ENCODE assay signal across 10 mouse cellular contexts in the genomic region with DNA sequence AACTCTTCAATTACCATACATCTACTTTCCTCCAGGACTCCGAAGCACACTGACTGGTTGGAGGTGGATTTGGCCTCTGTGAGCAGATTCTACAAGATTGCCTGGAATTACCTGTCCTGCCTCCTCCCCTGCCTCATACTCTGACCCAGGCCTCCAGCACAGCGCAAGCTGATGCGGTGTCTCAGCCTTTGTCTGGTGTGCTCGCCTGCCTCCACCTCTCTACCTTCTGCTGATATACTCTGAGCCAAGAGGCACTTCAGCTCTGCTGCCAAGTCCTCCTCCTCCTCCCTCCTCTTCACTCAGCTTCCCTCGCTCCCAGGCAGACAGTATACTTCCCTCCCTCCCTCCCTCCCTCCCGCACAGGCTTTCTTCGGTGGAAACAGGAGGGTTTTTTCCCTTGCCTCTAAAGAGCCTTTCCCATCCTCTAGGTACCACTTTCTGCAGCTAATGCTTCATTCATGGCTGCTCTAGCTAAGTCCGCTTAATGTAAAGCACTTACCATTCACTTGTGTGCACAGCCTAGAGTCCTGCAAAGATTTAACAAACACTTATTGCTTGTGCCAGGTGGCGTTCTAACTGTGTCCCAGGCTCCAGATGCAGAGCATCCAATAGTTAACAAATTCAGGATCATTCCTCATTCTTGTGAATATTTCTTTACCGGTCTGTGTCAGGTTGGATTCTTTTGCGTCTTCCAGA.
DNase-seq lines count a peak whose midpoint lies in the region; ATAC-seq lines count a peak whose summit lies in the region.
"Had no signal": no experiment of that assay in that cellular context is flagged by ENCODE, and none has a peak within 500 bp of the region (broad histone marks: within the 10 kb centered on the region; RNA-seq: fewer than 3 reads in every experiment).

No protein-coding gene starts in this region.

- H3K4me3 ChIP-seq in heart, embryonic 12.5 days, result no peak overlapping the region
- H3K4me3 ChIP-seq in forebrain, embryonic 16.5 days (replicated peaks; ENCODE audit: low read length), result no peak overlapping the region

- no peak overlapping the region for H3K9ac ChIP-seq in heart, embryonic 12.5 days
- no peak overlapping the region for H3K9ac ChIP-seq in forebrain, embryonic 16.5 days (replicated peaks; ENCODE audit: low read depth, low read length)

- H3K27ac ChIP-seq in heart, embryonic 12.5 days (ENCODE audit: poor library complexity, severe bottlenecking), result no peak overlapping the region
- H3K27ac ChIP-seq in forebrain, embryonic 16.5 days (ENCODE audit: low read length), result peak overlapping the region; percentile 55

- whole genome bisulfite sequencing in heart, embryonic 12.5 days, result 61% methylated on average over 11 of the region's 11 CpGs
- WGBS in forebrain, embryonic 16.5 days, result 37% methylated on average over 11 of the region's 11 CpGs

- no peak for DNase-seq in heart, adult 8-10 months (ENCODE audit: low spot score)
- DNase-seq in left cerebral cortex, postnatal 4 days, result peak; percentile 62
- no peak for DNase-seq in gastrocnemius, postnatal 4 days (ENCODE audit: low spot score in 2 of 2)
- DNase-seq in thymus, postnatal 0 days (ENCODE audit: low spot score), result no peak
- no peak for DNase-seq in urinary bladder, postnatal 36 days (ENCODE audit: low spot score in 2 of 2)
- DNase-seq: lung, postnatal 10 days; spleen, adult 18-20 months had no signal

- intact Hi-C loops in left cerebral cortex, postnatal 4 days (cut with DNase I), result no loop called here

- H3K27me3 ChIP-seq in heart, embryonic 12.5 days (replicated peaks), result no peaks in the 10 kb centered on the region
- no peaks in the 10 kb centered on the region for H3K27me3 ChIP-seq in forebrain, embryonic 16.5 days (replicated peaks; ENCODE audit: control insufficient read depth, insufficient read depth, low read length)

- no peak overlapping the region for H3K4me2 ChIP-seq in heart, embryonic 12.5 days
- H3K4me2 ChIP-seq in forebrain, embryonic 16.5 days (ENCODE audit: low read length), result no peak overlapping the region

- H3K4me1 ChIP-seq in heart, embryonic 12.5 days (replicated peaks), result peaks cover 18% of the 10 kb centered on the region; the same call in 1 of the 2 replicates
- H3K4me1 ChIP-seq in forebrain, embryonic 16.5 days (replicated peaks; ENCODE audit: control insufficient read depth, insufficient read depth, low read length), result peaks cover 28% of the 10 kb centered on the region

- H3K9me3 ChIP-seq in heart, embryonic 12.5 days (replicated peaks), result no peaks in the 10 kb centered on the region
- H3K9me3 ChIP-seq in forebrain, embryonic 16.5 days (ENCODE audit: control insufficient read depth, low read length), result no peaks in the 10 kb centered on the region

- H3K36me3 ChIP-seq in heart, embryonic 12.5 days, result no peaks in the 10 kb centered on the region
- H3K36me3 ChIP-seq in forebrain, embryonic 16.5 days (ENCODE audit: control insufficient read depth, insufficient read depth), result no peaks in the 10 kb centered on the region

- peak; percentile 57; the same call in 1 of the 2 replicates for ATAC-seq in heart, embryonic 12.5 days (ENCODE audit: insufficient number of reproducible peaks, low FRiP score)
- peak; percentile 92 for ATAC-seq in cerebellum, adult (ENCODE audit: insufficient number of reproducible peaks, low FRiP score, low TSS enrichment)
- ATAC-seq in forebrain, embryonic 16.5 days, result peak; percentile 96
